Mouse (Mus musculus): ENCODE results near the gene Iqsec1. TPM values are rescaled to one million over a fixed set of nuclear protein-coding genes. Genes with fewer than 3 reads are reported as not detected.

Gene Iqsec1
- polyA plus RNA-seq, 1 experiment from 2014 or later: 29.5 TPM

DNA sequence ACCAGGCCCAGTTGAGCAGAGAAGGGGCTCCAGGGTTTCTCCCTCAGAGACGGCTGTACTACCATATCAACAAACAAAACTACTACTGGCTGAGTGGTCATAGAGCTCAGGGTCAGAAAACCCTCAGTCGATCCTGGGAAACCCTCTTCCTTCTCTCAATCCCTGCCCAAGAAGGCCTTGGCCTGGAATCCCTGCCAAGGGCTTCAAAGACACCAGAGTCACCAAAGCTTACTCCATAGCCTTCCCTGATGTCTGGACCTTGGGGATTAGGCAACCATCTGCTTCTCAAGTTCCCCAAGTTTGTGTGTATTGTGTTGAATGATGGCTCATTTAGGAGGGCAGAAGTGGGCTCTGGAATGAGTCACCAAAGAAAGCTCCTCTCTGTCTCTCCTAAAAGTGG is 296.6 kb downstream of the Iqsec1 start:
- 91% methylated on average over 2 of the region's 2 CpGs for WGBS
- H3K36me3 ChIP-seq (ENCODE audit: control insufficient read depth, insufficient read depth, low read length): peaks cover 63% of the 10 kb centered on the region

DNA sequence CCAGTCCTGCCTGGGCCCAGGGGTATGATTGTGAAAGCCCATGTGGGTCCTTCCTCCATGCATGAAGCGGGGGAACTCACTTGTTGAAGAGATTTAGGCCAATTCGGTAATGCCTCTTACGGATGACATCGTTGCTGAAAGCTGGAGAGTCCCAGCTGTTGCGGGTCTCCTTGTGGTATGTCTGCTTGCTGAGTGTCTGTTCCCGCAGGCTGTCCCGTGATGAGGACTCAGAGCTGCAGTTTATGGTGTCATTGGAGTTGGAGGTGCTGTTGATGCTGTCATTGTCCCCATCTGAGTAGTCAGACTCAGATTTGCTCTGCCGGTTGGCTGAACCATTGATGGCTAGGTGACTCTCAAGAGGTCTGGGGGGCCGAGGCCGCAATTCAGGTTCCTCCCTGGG is 299.0 kb downstream of the Iqsec1 start:
- H3K4me1 ChIP-seq (ENCODE audit: control insufficient read depth, insufficient read depth, low read length): no peaks in the 10 kb centered on the region
- H3K4me2 ChIP-seq (ENCODE audit: low read length): no peak overlapping the region
- WGBS: 92% methylated on average over 10 of the region's 10 CpGs
- H3K9me3 ChIP-seq (ENCODE audit: control insufficient read depth, low read length): no peaks in the 10 kb centered on the region
- no peaks in the 10 kb centered on the region for H3K27me3 ChIP-seq (ENCODE audit: control insufficient read depth, insufficient read depth, low read length)
- no peak overlapping the region for H3K27ac ChIP-seq (replicated peaks; ENCODE audit: low read depth, low read length)
- no peak for ATAC-seq (ENCODE audit: low FRiP score, low TSS enrichment)
- no peak for DNase-seq
- no peak overlapping the region for H3K9ac ChIP-seq (replicated peaks; ENCODE audit: low read length)
- H3K4me3 ChIP-seq (replicated peaks; ENCODE audit: low read depth, low read length): no peak overlapping the region
- H3K36me3 ChIP-seq (ENCODE audit: control insufficient read depth, insufficient read depth, low read length): peaks cover 60% of the 10 kb centered on the region

More for the DNA sequence above, 296.6 kb downstream of the Iqsec1 start:
- no peak overlapping the region for H3K9ac ChIP-seq (replicated peaks; ENCODE audit: low read length)
- DNase-seq: no peak
- H3K4me2 ChIP-seq (ENCODE audit: low read length): no peak overlapping the region
- no peak overlapping the region for H3K4me3 ChIP-seq (replicated peaks; ENCODE audit: low read depth, low read length)
- H3K27me3 ChIP-seq (ENCODE audit: control insufficient read depth, insufficient read depth, low read length): no peaks in the 10 kb centered on the region
- no peak for ATAC-seq (ENCODE audit: low FRiP score, low TSS enrichment)
- no peaks in the 10 kb centered on the region for H3K4me1 ChIP-seq (ENCODE audit: control insufficient read depth, insufficient read depth, low read length)
- no peaks in the 10 kb centered on the region for H3K9me3 ChIP-seq (ENCODE audit: control insufficient read depth, low read length)
- H3K27ac ChIP-seq (replicated peaks; ENCODE audit: low read depth, low read length): no peak overlapping the region

DNA sequence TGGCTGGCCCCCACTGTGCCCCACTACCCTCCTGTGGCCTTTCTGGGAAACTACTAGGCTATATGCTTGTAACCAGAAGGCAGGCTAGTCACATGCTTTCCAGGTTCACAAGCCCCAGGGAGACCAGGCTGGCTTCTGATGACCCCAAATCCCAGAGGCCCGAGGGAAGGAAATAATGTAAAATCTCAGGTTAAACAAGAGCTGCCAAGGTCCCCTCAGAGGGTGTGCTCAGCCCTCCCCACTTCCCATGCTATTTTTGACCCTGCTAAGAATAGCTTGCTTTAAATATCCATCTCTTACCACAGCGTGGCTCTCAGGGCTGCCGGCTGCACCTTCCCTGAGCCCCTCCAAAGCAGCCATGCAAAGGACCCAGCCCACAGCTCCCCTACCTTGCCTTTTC is 299.7 kb downstream of the Iqsec1 start:
- no peak overlapping the region for H3K27ac ChIP-seq (replicated peaks; ENCODE audit: low read depth, low read length)
- peaks cover 53% of the 10 kb centered on the region for H3K36me3 ChIP-seq (ENCODE audit: control insufficient read depth, insufficient read depth, low read length)

GRCm38 (mm10) chr6:90688003-90688402 is 300.5 kb downstream of the Iqsec1 start:
- H3K4me3 ChIP-seq (replicated peaks; ENCODE audit: low read depth, low read length): no peak overlapping the region
- no peak for DNase-seq
- no peaks in the 10 kb centered on the region for H3K9me3 ChIP-seq (ENCODE audit: control insufficient read depth, low read length)
- WGBS: over 99% methylated on average over 6 of the region's 6 CpGs
- H3K9ac ChIP-seq (replicated peaks; ENCODE audit: low read length): no peak overlapping the region
- H3K27ac ChIP-seq (replicated peaks; ENCODE audit: low read depth, low read length): no peak overlapping the region
- ATAC-seq (ENCODE audit: low FRiP score, low TSS enrichment): no peak
- peaks cover 46% of the 10 kb centered on the region for H3K36me3 ChIP-seq (ENCODE audit: control insufficient read depth, insufficient read depth, low read length)
- no peak overlapping the region for H3K4me2 ChIP-seq (ENCODE audit: low read length)
- H3K4me1 ChIP-seq (ENCODE audit: control insufficient read depth, insufficient read depth, low read length): no peaks in the 10 kb centered on the region
- H3K27me3 ChIP-seq (ENCODE audit: control insufficient read depth, insufficient read depth, low read length): no peaks in the 10 kb centered on the region

More for the DNA sequence above, 299.7 kb downstream of the Iqsec1 start:
- WGBS: 78% methylated on average over 3 of the region's 3 CpGs
- H3K9ac ChIP-seq (replicated peaks; ENCODE audit: low read length): no peak overlapping the region
- ATAC-seq (ENCODE audit: low FRiP score, low TSS enrichment): no peak
- H3K4me1 ChIP-seq (ENCODE audit: control insufficient read depth, insufficient read depth, low read length): no peaks in the 10 kb centered on the region
- DNase-seq: no peak
- no peaks in the 10 kb centered on the region for H3K27me3 ChIP-seq (ENCODE audit: control insufficient read depth, insufficient read depth, low read length)
- no peak overlapping the region for H3K4me3 ChIP-seq (replicated peaks; ENCODE audit: low read depth, low read length)
- no peaks in the 10 kb centered on the region for H3K9me3 ChIP-seq (ENCODE audit: control insufficient read depth, low read length)
- H3K4me2 ChIP-seq (ENCODE audit: low read length): no peak overlapping the region

GRCm38 (mm10) chr6:90686812-90687211 is 301.7 kb downstream of the Iqsec1 start:
- DNase-seq: no peak
- Histone ChIP-seq H3K27ac (replicated peaks; ENCODE audit: low read depth, low read length) (no peak overlapping the region), H3K4me3 (replicated peaks; ENCODE audit: low read depth, low read length) (no peak overlapping the region), H3K4me1 (ENCODE audit: control insufficient read depth, insufficient read depth, low read length) (no peaks in the 10 kb centered on the region), H3K4me2 (ENCODE audit: low read length) (no peak overlapping the region), H3K9me3 (ENCODE audit: control insufficient read depth, low read length) (no peaks in the 10 kb centered on the region), H3K9ac (replicated peaks; ENCODE audit: low read length) (no peak overlapping the region), H3K27me3 (ENCODE audit: control insufficient read depth, insufficient read depth, low read length) (no peaks in the 10 kb centered on the region), H3K36me3 (ENCODE audit: control insufficient read depth, insufficient read depth, low read length) (peaks cover 34% of the 10 kb centered on the region)
- WGBS: 87% methylated on average over 1 of the region's 1 CpGs
- no peak for ATAC-seq (ENCODE audit: low FRiP score, low TSS enrichment)

- Histone ChIP-seq H3K27ac (replicated peaks; ENCODE audit: low read depth, low read length) (no peak overlapping the region), H3K4me1 (ENCODE audit: control insufficient read depth, insufficient read depth, low read length) (no peaks in the 10 kb centered on the region), H3K9ac (replicated peaks; ENCODE audit: low read length) (no peak overlapping the region), H3K4me2 (ENCODE audit: low read length) (no peak overlapping the region), H3K4me3 (replicated peaks; ENCODE audit: low read depth, low read length) (no peak overlapping the region), H3K9me3 (ENCODE audit: control insufficient read depth, low read length) (no peaks in the 10 kb centered on the region), H3K36me3 (ENCODE audit: control insufficient read depth, insufficient read depth, low read length) (peaks cover 25% of the 10 kb centered on the region), H3K27me3 (ENCODE audit: control insufficient read depth, insufficient read depth, low read length) (no peaks in the 10 kb centered on the region)
- WGBS: 92% methylated on average over 3 of the region's 3 CpGs
- DNase-seq (no peak), ATAC-seq (ENCODE audit: low FRiP score, low TSS enrichment) (no peak)
Measured at GRCm38 (mm10) chr6:90683831-90684532, 304.5 kb downstream of the Iqsec1 start.

- H3K36me3 ChIP-seq (ENCODE audit: control insufficient read depth, insufficient read depth, low read length): peaks cover 50% of the 10 kb centered on the region
Measured at GRCm38 (mm10) chr6:90680401-90680800, 308.1 kb downstream of the Iqsec1 start.

GRCm38 (mm10) chr6:90678759-90679158 is 309.7 kb downstream of the Iqsec1 start:
- 50% methylated on average over 4 of the region's 4 CpGs for WGBS
- Histone ChIP-seq H3K27me3 (ENCODE audit: control insufficient read depth, insufficient read depth, low read length) (no peaks in the 10 kb centered on the region), H3K9me3 (ENCODE audit: control insufficient read depth, low read length) (no peaks in the 10 kb centered on the region), H3K27ac (replicated peaks; ENCODE audit: low read depth, low read length) (no peak overlapping the region), H3K9ac (replicated peaks; ENCODE audit: low read length) (no peak overlapping the region), H3K4me2 (ENCODE audit: low read length) (no peak overlapping the region), H3K36me3 (ENCODE audit: control insufficient read depth, insufficient read depth, low read length) (peaks cover 66% of the 10 kb centered on the region), H3K4me1 (ENCODE audit: control insufficient read depth, insufficient read depth, low read length) (no peaks in the 10 kb centered on the region), H3K4me3 (replicated peaks; ENCODE audit: low read depth, low read length) (no peak overlapping the region)
- no peak for DNase-seq
- no peak for ATAC-seq (ENCODE audit: low FRiP score, low TSS enrichment)

More at GRCm38 (mm10) chr6:90680401-90680800, 308.1 kb downstream of the Iqsec1 start:
- no peak overlapping the region for H3K4me2 ChIP-seq (ENCODE audit: low read length)
- no peak overlapping the region for H3K4me3 ChIP-seq (replicated peaks; ENCODE audit: low read depth, low read length)
- H3K27me3 ChIP-seq (ENCODE audit: control insufficient read depth, insufficient read depth, low read length): no peaks in the 10 kb centered on the region
- DNase-seq: no peak
- H3K9ac ChIP-seq (replicated peaks; ENCODE audit: low read length): no peak overlapping the region
- H3K9me3 ChIP-seq (ENCODE audit: control insufficient read depth, low read length): no peaks in the 10 kb centered on the region
- no peaks in the 10 kb centered on the region for H3K4me1 ChIP-seq (ENCODE audit: control insufficient read depth, insufficient read depth, low read length)
- 89% methylated on average over 12 of the region's 12 CpGs for WGBS
- no peak overlapping the region for H3K27ac ChIP-seq (replicated peaks; ENCODE audit: low read depth, low read length)
- ATAC-seq (ENCODE audit: low FRiP score, low TSS enrichment): no peak

GRCm38 (mm10) chr6:90668693-90669092 is 319.8 kb downstream of the Iqsec1 start:
- H3K27ac ChIP-seq (replicated peaks; ENCODE audit: low read depth, low read length): no peak overlapping the region
- 88% methylated on average over 9 of the region's 9 CpGs for WGBS
- H3K4me3 ChIP-seq (replicated peaks; ENCODE audit: low read depth, low read length): no peak overlapping the region
- no peaks in the 10 kb centered on the region for H3K9me3 ChIP-seq (ENCODE audit: control insufficient read depth, low read length)
- no peak overlapping the region for H3K4me2 ChIP-seq (ENCODE audit: low read length)
- peaks cover 92% of the 10 kb centered on the region for H3K36me3 ChIP-seq (ENCODE audit: control insufficient read depth, insufficient read depth, low read length)
- H3K27me3 ChIP-seq (ENCODE audit: control insufficient read depth, insufficient read depth, low read length): no peaks in the 10 kb centered on the region
- H3K4me1 ChIP-seq (ENCODE audit: control insufficient read depth, insufficient read depth, low read length): no peaks in the 10 kb centered on the region
- DNase-seq (no peak), ATAC-seq (ENCODE audit: low FRiP score, low TSS enrichment) (no peak)
- no peak overlapping the region for H3K9ac ChIP-seq (replicated peaks; ENCODE audit: low read length)

All from midbrain, embryonic 14.5 days (tissue).